Mouse (Mus musculus) brain, embryonic 14.5 days (tissue): ENCODE data around the gene Gm6592. TPM values are rescaled to one million over a fixed set of nuclear protein-coding genes. Genes with fewer than 3 reads are reported as not detected.
A peak's percentile ranks its signal among the peaks of the same experiment; 100 is the strongest.
"Not testable (repeated sequence)": the region's sequence is repeated elsewhere in the genome, so short reads cannot be mapped to it uniquely, and the experiment has no call there.

Source experiments
- DNase-seq: peaks from one replicate; pipeline ENCODE4 v3.0.0-alpha.2; 2011; ENCODE audit warnings: low read depth
- CTCF ChIP-seq: fragments of 200-500 bp; IDR thresholded peaks from 2 replicates; pipeline ENCODE4 v1.5.1; 2012; ENCODE audit warnings: inconsistent platforms, mild to moderate bottlenecking, moderate library complexity, borderline replicate concordance; ENCODE audit not compliant: insufficient read depth, insufficient read length; ENCODE audit errors: extremely low read depth
- POLR2A ChIP-seq: fragments of 200-500 bp; IDR thresholded peaks from 2 replicates; pipeline ENCODE4 v1.6.1; 2012; ENCODE audit warnings: mild to moderate bottlenecking, inconsistent platforms, borderline replicate concordance; ENCODE audit not compliant: poor library complexity, insufficient read depth, insufficient read length, severe bottlenecking; ENCODE audit errors: extremely low read depth
- polyA plus RNA-seq: library from polyadenylated mRNA; depleted of rRNA; stranded (reverse); fragments of >200 nt; gene quantifications from 2 replicates; pipeline ENCODE4 v1.2.3, GENCODE M21; 2012; rRNA removed

The Gm6592 gene
- polyA plus RNA-seq: not detected in 2 replicates

DNA sequence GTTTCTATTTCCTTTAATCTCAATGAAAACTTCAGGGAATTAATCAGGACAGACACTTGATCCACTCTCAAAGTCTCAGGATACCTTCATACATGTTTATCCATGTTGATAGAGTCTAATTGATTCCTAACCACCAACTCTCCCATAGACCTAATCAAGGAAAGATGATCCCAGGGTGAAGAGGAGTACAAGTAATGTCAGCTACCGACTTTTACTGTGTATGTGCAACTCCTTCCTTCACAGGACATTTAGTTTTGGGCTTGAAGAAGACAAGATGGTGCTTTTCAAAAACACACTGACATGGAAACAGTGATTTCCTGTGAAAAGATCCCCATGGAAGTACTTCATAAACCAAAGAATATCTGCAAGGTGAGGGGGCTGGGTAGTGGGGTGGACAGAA is at the start of gene Gm6592:
Gm6592 (plus strand) TSS at position 301 of the 400 bp plus-strand sequence.
- no peak for DNase-seq
- no peak for TF ChIP-seq POLR2A
- TF ChIP-seq CTCF: no peak

DNA sequence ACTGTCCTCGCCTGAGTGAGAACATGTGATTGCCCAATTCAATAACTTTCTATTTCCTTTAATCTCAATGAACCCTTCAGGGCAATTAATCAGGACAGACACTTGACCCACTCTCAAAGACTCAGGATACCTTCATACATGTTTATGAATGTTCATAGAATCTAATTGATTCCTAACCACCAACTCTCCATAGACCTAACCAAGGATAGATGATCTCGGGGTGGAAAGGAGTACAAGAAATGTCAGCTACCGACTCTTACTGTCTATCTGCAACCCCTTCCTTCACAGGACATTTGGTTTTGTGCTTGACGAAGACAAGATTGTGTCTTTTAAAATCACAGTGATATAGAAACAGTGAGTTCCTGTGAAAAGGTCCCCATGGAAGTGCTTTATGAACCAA is 40.4 kb upstream of the Gm6592 start, which contains the start of gene Ssxb5:
Ssxb5 (plus strand) TSS at position 301 of the 400 bp plus-strand sequence.
- DNase-seq: not testable (repeated sequence)

DNA sequence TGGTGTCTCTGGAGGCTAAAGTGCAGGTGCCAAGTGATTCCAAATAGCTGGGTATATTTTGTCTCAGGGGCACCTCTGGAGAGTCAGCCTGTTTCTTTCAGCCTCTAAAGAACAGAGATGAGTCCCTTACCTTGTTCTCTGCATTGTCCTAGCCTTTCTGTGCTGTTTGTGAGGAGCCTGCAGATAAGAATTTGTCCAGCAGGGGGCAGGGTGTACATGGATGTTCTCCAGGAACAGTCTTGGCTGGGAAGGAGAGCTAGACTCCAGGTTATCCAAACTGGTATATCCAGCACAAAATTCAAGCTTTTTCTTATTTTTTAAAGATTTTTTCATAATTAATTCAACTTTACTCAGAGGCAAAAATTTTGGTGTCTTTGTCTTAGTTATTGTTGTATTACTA is 11.8 kb upstream of the Gm6592 start:
- no peak for TF ChIP-seq POLR2A
- peak; percentile 40; the same call in 1 of the 2 replicates for TF ChIP-seq CTCF
- DNase-seq: peak; percentile 55

DNA sequence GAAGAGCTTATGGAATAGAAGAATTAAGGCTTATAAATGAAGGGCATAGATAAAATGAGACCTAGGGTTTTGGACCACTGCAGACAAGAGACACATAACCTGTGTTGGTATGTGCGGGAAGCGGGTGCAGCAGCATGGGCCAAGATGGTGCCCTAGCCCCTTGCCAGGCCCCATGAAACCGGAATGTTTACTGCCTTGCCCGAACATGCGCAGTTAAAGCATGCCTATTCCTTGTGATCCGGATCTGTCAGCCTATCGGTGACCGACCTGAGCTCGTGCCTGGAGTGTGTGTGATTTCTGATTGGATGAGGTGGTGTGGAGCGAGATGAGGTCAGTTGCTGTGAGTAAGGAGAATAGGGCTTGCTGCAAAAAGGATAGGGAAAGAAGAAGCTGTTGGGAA is 8.7 kb downstream of the Gm6592 start:
- no peak for DNase-seq
- TF ChIP-seq POLR2A: no peak
- TF ChIP-seq CTCF: no peak

DNA sequence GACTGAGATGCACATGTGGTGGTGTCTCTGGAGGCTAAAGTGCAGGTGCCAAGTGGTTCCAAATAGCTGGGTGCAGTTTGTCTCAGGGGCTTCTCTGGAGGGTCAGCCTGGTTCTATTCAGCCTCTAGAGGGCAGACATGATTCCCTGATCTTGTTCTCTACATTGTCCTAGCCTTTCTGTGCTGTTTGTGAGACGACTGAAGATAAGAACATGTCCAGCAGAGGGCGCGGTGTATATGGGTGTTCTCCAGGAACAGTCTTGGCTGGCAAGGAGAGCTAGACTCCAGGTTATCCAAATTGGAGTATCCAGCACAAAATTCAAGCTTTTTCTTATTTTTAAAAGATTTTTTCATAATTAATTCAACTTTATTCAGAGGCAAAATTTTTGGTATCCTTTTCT is 20.5 kb downstream of the Gm6592 start:
- peak; percentile 57; the same call in 1 of the 2 replicates for TF ChIP-seq CTCF

DNA sequence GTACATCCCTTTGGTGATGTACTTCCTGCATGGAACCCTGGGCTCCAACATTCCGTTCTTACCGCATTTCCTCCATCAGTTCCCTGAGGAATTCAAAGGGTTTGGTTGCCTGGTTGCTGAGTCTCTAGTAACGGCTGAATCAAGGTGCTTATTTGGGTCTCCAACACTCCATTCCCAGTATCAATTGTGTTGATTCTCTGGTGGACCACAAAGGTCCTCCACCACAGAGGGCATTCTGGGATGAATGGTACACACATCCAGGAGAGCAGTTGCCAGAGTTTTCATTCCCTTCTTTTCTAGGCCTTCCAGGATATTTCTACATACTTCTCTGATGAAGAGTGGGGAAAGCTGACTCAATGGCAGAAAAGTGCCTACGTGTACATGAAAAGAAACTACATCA is 30.2 kb downstream of the Gm6592 start, which contains the start of gene Gm5751:
Gm5751 (plus strand) TSS at position 301 of the 400 bp plus-strand sequence.
- not testable (repeated sequence) for DNase-seq

More for the DNA sequence above, 20.5 kb downstream of the Gm6592 start:
- DNase-seq: peak; percentile 90

DNA sequence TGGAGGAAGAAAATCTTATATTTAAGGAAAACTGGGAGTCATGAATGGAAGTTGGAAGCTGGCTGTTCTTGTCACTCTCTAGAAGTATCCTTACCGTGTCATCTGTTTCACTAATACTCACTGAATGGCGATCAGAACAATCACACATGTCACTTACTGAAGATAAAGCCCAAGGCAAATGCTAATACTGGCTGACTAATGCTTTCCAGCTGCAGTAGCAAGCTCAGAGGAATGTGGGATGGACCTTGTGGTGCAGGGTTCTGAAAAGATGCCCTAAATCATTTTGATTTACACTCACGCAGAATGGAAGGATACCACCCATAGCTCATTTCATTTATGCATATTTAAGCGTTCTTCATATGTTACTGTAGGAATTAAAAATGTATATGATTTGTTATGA is 40.5 kb downstream of the Gm6592 start:
- TF ChIP-seq CTCF (no peak), POLR2A (no peak)
- no peak for DNase-seq

DNA sequence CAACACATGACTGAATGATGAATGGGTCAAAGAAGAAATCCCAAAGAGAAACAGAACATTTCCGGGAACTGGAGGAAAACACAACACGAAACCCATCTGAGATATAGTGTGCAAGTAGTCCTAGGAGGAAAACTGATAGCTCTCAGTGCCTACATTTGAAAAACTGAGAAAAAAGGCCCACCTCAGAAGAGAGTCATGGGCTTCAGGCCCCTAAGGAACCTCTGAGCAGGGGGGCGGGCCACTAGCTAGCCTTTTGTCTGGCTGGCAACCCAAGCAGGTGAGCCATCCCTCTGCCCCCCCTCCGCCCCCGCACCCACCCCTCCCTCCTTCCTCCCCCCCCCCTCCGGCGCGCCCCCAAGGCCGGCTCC is 48.2 kb downstream of the Gm6592 start:
- TF ChIP-seq POLR2A (no peak), CTCF (no peak)
- no peak for DNase-seq

DNA sequence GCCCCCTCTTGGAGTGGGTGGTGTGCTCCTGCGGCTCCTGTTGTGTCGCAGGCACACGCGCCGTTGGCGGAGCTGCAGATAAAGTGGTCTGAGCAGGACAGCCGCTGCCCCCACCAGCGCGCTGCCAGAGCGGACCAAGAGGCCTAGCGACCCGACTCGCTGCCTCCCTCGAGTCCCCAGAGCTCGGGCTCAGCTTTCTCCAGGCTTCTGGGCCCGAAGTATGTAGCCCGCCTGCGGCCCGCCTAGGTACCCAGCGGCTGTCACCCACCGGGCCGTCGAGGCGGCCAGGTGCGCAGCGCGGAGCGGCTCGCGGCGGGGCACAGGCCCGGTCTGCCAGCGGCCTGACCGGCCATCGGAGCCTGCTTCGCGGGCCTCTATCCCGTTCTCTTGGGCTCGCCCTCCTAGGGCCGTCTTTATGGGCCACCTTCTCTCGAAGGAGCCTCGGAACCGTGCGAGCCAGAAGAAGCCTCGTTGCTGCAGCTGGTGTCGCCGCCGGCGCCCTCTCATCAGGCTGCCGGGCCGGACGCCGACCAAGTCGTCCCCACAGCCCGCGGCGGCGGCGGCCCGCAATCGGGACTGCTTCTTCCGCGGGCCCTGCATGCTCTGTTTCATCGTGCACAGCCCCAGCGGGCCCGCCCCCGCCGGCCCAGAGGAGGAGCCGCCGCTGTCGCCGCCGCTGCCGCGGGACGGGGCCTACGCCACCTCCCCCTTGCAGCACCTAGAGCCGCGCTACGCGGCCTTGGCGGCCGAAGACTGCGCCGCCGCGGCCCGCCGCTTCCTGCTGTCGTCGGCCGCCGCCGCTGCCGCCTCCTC is 48.8 kb downstream of the Gm6592 start, which contains the start of gene B630019K06Rik:
B630019K06Rik (plus strand) TSS at position 40 of the 813 bp plus-strand sequence.
- peak; percentile 80 for DNase-seq
- TF ChIP-seq CTCF (no peak), POLR2A (peak; percentile 42; the same call in 1 of the 2 replicates)

DNA sequence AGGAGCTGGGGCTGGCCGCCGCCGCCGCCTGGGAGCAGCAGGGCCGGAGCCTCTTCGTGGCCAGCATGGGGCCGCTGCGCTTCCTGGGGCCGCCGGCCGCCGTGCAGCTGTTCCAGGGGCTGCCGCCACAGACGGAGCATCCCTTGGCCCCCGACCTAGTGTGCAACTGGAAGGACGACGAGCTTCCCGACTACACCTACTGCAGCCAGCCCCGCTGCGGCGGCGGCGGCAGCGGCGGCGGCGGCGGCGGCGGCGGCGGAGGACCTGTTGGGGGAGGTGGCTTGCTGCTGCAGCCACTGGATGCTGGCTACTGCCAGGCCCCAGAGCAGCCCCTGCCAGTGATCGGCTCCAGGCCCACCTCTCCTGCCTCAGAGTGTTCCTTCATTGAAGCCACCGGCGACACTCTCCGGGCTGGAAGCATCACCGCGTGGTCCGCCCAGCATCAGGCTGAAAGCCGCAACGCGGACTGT is 49.4 kb downstream of the Gm6592 start:
- DNase-seq: peak; percentile 40
- TF ChIP-seq POLR2A (no peak), CTCF (no peak)

Other genes starting within 250 kb of the Gm6592 start
- gene Ssxb8, start 153.2 kb upstream of the Gm6592 start, polyA plus RNA-seq: not detected in 2 replicates
- gene Ssx9, start 95.6 kb upstream of the Gm6592 start, polyA plus RNA-seq: not detected in 2 replicates
- gene Ssxb5, start 40.3 kb upstream of the Gm6592 start, polyA plus RNA-seq: not detected in 2 replicates
- not detected in 2 replicates for gene Gm5751, start 30.3 kb downstream of the Gm6592 start, polyA plus RNA-seq
- 38.1 and 47.0 TPM in 2 replicates for gene B630019K06Rik, start 48.4 kb downstream of the Gm6592 start, polyA plus RNA-seq
- gene Fthl17b, start 119.0 kb downstream of the Gm6592 start, polyA plus RNA-seq: not detected in 2 replicates
- gene Fthl17c, start 132.6 kb downstream of the Gm6592 start, polyA plus RNA-seq: not detected in 2 replicates
- gene Fthl17d, start 142.8 kb downstream of the Gm6592 start, polyA plus RNA-seq: not detected in 2 replicates
- not detected in 2 replicates for gene Fthl17e, start 189.5 kb downstream of the Gm6592 start, polyA plus RNA-seq
- gene Fthl17f, start 219.0 kb downstream of the Gm6592 start, polyA plus RNA-seq: not detected in 2 replicates